Mouse (Mus musculus) lung, adult 2 months (tissue): Measurements from ENCODE around the gene Rps29.

ENCODE experiments used
- CTCF ChIP-seq: fragments of 200-500 bp; IDR thresholded peaks from 2 replicates; pipeline ENCODE4 v1.5.1; 2011; ENCODE audit warnings: mild to moderate bottlenecking, low read length, control low read depth; ENCODE audit not compliant: insufficient read depth
- POLR2A ChIP-seq: fragments of 200-500 bp; IDR thresholded peaks from 2 replicates; pipeline ENCODE4 v1.6.1; 2011; ENCODE audit warnings: low read depth, mild to moderate bottlenecking, control low read depth, low read length, borderline replicate concordance; ENCODE audit errors: extremely low read depth

DNA sequence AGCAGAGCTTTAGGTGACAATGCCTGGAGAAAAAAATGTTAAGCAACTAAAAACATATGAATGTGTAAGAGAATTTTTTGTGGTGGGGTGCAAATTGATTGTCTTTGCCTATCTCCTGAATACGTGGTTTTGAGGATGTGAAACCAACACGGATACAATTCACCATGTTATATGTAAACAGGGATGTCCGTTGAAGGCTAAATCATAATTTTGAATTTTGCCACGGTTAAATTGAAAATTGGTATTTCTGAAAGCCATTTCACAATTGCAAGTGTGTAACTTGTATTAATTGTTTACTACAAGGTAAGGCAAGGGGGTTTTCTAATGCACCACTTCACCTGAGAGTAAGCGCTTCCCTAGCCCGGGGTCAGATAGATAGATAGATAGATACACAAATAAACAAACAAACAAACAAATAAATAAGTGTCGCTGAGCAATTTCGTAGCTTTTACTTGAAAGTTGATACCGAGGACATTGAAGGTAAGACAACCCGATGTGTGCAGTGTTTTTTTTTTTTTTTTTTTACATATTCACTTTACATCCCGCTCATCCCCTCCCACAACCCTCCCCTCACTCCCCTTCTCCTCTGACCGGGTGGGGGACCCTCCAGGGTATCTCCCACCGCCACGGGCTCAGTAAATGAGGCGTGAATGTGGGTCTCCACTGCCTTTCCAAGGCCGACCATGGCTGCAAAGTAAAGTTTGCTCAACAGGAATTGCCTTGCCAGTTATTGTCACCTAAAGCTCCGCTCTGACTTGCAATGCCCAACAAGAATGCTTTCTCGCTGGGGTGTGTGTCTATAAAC, 8.9 kb upstream of the Rps29 start:
- TF ChIP-seq CTCF (no peak), POLR2A (no peak)
